Mouse (Mus musculus) cerebellum, postnatal 25 days (tissue): ENCODE results near the gene Hoxa3.

Source experiments
- DNase-seq, 2 experiments: peaks; one replicate each; pipeline ENCODE4 v3.0.0; 2021; ENCODE audit warnings: mixed read lengths in 2 of 2

Gene Hoxa3

DNA sequence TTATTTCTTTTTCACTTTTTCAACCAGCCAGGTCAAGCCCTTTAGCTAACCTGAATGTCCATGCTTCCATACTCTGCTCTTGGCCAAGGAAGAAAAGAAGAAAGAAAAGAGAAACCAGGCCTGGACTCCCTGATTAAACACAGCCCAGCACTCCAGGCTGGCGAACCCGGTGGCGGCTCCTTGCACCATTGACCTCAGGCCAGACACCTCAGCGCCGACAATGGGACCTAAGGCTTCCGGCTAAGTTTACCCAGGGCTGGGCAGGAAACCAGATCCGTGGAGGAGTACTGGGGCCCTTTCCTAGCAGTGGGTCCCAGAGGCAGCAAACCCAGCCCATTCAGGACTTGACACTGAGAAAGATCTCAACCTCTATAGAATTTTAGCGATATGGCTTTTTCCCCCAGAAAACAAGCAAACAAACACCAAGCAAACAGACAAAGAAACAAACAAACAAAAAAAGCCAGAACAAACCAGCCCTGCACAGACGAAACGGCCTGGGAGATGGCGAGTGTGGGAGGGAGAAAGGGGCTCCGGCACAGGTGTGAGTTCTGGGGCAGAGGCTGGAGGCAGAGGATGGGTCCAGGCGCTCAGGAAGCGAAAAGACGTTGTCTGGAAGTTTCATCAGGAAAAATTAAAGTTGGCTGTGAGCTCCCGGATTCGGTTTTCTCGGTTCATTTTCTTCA is 18.9 kb upstream of the Hoxa3 start:
- no peak for DNase-seq

DNA sequence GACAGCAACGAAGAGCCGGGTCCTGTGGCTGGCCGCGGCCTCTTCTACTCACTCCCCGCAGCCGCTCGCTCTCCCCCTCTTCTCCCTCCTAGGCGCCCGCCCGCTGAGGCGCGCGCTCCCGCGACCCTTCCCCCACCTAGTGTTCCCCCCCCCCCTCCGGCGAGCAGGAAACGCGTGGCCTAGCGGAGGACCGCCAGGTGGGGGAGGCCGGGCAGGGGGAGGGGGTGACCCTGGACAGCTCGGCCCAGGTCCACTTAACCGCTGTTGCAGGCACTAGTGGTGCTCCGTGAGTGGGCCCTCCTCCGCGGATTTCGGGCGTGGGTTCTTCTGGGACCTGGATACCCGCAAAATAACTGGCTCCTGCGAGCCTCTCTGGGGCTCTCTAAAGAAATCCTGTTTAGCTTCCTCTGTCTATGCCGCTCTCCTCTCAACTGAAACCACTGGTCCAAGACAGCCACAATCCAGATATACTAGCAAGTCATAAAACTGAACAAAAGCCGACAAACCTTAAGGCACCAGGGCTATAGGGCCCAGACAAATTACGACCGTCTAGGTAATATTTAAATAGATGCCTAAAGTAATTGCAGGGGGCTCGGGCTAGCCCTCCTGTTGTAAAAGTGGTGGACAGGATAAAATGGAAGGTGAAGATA is 17.5 kb upstream of the Hoxa3 start, which contains the start of gene Hoxa9:
TSS of gene Hoxa9 (minus strand) at position 574 of the 650 bp plus-strand sequence.
- no peak for DNase-seq

DNA sequence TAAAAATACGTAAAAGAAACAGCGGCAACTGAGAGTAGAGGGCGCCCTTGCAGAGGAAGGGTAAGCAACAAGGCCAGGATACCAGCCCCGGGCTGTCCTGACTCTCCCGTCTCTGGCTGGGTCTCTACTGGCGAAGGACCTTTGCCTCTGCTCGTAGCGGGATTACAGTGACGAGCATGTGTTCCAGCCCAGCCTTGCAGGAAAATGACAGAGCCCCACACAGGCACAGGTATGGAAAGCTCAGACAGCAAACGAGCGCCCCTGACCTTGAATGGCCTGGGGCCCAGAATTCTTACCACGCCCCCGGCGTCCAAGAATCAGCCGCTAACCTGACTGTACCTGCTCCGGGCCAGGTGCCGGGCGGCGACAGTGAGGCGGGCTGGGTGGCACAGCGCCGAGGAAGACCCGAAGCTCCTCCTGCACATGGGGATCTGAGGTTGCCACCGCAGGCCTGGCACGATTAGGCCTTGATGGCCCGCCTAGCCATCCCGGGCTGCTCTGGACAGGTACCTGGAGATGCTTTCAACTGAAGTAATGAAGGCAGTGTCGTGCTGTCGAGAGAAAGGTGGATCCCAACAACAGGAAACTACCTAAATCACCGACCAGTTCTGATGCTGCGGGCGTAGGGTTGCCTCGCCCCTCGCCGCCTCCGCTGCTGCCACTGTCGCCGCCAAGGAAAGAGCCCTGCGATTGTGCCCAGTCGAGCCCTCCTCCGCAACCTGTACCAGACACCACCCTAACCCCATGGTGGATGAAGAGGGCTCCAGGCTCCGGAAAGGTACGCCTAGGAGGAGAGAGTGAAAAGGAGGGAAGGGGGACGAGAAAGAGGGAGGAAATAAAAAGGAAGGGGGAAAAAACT is 16.7 kb upstream of the Hoxa3 start:
- DNase-seq: no peak

DNA sequence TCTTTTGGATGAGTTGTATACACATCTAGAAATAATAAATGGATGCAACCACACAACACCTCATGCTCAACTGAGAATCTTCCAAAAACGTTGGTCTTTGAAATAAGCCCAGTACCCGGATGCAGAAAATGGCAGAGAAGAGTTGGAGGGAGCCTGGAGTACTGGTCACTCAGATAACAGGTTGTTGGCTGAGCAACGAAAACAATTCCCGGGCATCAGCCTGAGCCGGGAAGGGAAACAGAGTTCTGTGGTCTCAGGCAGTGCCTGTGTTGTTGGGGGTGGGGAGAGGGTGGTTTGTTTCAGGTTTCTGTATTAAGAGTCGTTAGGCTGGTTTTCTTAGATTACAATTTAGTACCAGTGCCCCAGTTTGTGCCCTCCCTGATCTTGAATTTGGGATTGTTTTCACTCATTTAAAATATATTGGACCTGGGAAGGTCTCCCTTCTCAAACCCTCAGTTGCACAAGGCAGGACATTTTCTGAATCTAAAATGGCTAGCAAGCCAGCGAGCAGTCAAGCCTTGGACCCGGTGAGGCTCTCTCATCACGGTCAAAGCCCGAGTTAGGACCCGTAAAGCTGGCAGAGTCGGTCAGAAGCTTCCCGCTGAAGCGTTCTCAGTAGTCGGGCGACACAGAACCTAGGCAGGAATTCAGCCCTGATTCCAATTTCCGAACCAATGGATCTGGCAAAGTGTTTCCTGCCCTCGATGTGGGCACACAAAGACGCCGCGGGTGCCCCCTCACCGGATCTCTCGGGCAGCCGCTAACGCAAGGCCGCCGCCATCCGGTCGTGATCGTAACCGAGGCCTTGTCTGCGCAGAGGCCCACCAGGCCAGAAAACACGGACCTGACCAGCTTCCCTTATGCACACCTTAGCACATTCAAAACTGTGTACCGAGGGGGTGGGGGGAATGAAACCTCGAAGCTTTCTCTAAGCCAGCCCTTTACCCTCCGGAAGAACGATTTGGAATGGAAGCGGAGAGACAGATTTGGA is 15.6 kb upstream of the Hoxa3 start:
- no peak for DNase-seq

DNA sequence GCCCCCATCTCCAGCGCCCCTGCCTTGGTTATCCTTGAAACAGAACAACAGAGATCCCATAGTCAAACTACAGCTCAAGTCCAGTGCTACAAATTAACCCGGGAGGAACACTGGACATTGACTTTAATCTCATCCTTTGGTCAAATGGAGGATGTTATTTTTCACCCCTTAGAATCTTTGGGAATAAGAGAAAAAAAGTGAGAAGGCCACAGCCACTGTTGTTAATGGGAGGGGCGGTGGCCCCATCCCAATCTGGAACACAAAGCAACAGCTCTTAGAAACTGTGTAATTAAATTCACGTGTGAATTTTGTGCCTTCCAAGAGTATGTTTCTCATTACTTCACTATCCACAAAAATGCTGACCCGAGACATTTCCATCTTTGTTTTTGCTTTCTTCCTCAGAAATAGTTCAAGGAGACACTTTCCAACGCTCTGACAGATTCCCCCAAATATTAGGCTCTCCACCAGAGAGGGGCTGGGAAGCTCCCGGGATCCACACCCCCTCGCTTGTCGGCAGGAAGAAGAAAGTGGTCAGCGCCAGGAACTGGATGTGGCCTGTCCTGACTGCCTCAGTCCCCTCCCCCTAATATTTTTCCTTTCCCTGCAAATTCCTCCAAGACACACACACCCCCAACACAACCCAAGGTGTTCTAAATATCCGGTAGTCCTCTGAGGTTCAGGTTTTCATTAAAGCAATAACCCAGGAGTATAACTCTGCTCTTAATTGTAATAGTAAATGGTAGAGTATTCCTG is 14.5 kb upstream of the Hoxa3 start:
- no peak for DNase-seq

DNA sequence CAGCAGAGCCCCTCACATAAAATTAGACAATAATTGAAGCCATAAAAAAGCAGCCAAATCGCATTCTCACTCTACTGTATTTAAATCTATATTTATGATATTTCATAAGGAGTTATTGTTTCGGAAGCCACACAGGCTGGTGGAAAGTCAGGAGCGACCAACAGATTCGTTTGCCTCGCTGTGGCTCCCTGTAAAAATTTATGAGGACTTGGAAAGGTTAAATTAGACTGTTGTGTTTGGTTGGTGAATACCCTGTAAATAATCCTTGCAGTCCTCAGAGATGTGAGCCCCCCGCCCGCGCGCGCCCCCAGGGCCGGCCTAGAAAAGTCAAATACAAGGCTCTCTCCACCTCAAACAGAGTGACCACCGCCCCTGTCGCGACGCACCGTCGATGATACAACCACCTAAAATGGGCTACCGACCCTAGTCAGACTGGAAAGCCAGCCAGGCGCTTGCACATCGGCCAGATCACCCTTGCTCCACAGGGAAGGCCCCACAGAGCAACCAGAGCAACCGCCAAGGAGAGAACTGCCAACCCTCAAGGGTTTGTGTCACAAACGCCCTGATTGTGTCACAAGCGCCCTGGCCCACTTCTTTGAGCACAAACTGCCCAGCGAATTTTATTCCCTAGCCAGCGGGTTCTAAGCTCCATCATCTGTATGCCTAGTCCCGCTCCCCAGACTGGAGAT is 13.6 kb upstream of the Hoxa3 start:
- no peak for DNase-seq

DNA sequence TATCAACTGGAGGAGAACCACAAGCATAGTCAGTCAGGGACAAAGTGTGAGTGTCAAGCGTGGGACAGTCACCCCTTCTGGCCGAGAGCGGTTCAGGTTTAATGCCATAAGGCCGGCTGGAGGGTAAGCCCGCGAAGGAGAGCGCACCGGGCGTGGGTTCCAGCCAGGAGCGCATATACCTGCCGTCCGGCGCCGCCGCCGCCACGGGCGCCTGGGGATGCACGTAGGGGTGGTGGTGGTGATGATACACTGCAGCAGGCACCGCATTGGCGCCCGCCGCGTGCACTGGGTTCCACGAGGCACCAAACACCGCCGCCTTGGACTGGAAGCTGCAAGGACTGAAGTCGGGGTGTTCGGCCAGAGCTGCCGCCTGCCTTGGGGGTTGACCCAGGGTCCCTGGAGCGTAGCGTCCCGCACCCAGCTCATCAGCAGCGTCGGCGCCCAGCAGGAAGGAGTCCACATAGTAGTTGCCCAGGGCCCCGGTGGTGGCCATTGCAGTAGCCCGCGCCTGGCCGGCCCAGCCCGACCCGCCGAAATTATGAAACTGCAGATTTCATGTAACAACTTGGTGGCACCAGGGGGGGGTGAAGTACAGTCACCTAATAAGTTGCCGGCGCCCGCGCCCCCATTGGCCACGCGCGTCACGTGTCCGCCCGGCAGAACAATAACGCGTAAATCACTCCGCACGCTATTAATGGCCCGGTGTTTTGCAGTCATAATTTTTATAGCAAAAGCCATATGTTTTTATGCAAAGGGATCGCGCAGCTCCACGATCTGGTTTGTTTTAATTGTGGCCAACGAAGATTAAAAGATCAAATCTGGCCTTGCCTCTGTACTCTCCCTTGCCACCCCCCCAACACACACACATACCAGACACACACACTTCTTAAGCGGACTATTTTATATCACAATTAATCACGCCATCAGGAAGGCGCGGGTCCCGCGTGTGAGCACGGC is 12.8 kb upstream of the Hoxa3 start:
- DNase-seq: no peak

DNA sequence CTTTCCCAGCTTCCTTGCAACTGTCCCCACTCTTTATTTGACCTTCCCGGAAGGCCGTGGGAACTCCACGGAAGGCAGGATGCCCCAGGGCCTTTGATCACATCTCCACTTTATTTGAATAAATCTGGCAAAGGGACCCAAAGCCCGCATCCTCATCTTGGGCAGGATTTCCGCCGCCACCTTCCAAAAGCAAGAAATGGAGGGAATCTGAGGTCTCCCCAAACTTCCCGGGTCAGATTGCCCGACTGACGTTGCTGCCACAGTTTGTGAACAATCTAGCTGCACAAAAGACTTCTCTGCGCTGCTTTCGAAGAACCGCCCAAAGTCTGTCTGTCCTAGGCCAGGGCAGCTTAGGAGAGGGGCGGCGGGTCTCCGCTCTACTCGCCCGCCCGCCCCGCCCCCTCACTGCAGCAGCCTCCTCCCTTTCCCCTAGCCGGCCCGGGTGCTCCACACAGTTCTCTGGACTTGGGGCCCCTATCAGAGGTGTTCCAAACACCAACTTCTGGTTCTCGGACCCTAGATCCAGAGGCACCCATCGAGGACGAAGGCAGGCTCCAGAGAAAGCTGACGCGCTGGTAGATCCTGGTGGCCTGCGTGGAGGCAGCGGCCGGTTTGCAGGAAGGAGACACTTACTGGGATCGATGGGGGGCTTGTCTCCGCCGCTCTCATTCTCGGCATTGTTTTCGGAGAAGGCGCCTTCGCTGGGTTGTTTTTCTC is 11.9 kb upstream of the Hoxa3 start:
- no peak for DNase-seq

DNA sequence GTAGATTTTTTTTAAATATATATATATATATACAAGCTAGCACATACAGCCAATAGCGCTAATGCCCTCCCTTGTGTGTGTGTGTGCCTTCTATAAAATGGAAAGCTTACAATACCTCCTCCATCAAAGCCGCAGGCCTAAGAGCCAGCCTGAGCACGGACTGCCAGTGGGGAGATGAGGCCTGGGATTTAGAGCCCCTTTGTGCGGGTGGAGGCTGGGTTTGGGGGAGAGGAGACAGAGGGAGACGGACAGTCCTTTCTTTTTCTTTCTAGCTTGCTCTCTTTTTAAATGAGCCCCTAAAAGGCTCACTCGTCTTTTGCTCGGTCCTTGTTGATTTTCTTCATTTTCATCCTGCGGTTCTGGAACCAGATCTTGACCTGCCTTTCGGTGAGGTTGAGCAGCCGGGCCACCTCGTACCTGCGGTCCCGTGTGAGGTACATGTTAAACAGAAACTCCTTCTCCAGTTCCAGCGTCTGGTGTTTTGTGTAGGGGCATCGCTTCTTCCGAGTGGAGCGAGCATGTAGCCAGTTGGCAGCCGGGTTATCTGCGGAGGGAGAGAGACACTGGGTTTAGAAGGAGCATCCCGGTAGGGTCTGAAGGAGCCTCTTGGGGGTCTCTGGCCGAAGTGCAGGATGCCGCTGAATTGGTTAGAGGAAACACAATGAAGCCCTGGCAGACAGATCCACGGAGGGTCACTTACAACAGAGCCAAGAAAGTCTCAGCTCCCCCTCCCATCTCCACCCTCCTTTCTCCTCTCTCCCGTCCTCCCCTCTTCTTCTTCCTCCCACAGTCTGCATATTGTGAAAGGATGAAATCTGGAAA is 11.0 kb upstream of the Hoxa3 start:
- DNase-seq: no peak

DNA sequence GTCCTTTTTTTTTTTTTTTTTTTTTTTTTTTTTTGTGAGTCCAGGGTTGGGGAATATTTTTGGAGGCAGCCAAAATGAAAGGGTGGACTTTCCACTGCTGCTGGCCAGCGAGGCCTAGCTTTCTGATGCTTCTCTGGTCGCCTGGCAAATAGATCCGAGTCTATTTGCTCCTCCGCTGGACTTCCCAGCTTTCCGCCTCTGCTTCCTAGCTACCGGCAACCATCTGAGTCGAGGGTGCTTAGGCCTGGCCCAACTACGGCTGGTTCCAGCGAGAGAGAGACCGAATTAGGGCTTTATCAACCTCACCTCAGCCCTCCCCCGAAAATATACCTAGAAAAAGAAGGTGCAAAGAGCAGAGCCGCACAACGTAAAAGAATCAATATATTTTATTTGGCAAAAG is 9.6 kb upstream of the Hoxa3 start:
- DNase-seq: no peak

DNA sequence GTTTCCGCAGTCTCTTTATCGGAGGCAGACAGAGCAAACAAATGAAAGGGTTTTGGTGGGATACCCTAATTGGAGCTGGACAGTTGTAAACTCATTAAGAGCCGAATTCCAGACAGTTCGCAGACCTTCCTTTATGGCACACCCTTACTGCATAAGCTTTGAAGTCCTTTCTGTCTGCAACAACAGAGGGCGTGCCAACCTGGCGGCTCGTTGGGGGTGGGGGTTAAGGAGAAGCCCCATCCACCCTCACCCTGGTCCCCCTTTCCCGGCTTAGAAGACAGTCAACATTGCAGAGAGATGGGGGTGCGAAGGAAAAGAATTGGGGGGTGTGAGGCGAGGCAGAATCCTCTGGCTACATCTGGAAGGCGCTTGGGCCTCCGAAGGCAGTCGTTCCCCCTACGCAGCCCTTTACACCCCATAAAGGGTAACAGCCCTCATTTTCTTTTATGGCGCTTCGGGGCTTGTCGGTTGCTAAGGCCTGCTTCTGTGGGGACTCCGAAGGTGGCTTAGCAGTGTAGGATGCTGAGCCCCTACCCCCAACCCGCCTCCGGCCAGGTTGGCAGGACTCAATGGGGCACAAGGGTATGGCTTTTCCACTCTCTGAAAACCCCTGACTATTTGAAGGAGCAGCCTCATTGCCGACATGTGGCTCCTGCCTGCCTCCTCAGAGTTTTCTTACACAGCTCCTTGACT is 9.0 kb upstream of the Hoxa3 start:
- no peak for DNase-seq

DNA sequence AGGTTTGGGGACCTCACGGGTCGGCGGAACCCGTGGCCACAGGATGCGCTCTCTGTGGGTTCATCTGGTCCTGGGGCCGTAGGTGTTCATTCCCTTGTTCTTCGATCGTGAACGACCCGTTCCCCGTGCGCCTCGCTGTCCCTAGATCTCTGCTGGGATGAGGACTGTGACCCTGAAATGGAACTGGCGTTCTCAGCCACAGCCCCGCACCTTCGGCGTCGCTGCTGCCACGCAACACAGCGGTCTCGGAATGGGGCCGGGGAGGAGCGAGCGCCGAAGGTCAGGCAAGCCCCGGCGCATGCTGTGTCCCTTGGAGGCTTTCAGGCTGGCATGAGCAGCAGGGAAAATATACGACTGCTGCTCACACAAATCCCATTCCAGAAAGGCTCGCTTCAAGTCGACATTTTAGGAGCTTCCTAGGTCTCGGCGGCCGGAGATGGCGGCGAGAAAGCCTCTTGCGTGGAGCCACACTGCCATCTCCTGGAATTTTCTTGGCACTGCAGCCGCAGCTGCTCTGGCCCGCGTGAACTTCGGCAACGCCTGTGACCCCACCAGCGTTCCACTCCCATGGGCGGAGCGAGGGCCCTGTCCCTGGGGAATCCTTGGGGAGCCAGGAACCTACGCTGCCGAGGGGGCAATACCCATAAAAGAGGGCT is 8.3 kb upstream of the Hoxa3 start, which contains the start of gene Hoxa7:
TSS of gene Hoxa7 (minus strand) at position 518 of the 656 bp plus-strand sequence.
- DNase-seq: peak; percentile 89 to 90

DNA sequence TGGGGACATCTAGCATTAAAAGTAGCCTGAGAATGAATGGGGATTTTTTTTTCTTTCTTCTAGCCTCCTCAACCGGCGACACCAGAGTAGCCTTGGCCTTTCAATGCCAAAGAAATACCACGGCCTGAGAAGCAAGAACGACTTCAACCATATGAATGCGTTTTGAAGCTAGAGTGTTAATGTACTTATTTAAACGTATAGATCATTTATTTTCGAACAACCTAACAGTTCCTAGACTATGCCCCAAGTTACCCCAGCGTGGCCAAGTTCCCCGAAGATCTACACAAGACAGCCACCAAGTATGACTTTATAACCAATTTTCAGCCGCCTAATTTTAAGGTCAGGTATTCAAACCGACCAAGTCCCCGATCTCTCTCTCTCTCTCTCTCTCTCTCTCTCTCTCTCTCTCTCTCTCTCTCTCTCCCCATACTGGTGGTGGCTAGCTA is 7.8 kb upstream of the Hoxa3 start:
- no peak for DNase-seq

DNA sequence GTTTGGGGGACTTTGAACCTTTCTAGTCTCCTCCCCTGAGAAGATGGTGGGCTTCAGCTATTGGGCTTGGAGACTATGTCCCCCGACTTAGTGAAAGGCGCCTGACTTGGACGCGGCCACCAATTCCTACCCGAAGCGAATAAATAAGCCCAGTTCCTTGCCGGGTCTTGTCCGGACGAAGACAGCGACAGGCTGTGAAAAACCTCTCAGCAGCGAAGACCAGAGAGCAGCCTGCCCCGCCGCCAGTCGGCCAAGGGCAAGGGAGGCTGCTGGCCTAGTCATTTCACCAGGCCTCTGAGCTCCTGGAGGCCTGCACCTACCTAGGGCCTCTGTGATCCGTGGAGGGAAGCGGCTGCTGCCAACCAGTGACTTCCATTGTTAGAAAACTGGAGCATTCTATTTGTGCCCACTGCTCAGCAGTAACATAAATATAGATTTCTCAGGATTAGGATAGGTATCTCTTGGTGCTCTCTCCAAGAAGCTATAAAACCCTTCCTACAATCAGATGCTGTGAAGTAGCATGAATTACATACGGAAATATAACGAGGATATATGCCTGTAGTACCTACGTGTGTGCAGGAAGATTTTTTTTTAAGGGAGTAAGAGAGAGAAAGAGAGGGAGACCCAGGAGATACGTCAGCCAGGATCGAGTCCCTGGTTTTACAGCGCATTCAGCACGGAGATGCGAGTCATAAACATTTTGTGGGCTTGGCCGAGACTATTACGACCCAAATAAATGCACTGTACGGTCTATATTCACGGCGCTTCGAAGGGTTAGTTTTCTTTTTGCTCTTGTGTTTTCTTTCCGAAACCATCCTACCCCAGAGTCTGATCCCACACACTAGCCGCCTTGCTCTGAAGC is 7.1 kb upstream of the Hoxa3 start:
- no peak for DNase-seq

DNA sequence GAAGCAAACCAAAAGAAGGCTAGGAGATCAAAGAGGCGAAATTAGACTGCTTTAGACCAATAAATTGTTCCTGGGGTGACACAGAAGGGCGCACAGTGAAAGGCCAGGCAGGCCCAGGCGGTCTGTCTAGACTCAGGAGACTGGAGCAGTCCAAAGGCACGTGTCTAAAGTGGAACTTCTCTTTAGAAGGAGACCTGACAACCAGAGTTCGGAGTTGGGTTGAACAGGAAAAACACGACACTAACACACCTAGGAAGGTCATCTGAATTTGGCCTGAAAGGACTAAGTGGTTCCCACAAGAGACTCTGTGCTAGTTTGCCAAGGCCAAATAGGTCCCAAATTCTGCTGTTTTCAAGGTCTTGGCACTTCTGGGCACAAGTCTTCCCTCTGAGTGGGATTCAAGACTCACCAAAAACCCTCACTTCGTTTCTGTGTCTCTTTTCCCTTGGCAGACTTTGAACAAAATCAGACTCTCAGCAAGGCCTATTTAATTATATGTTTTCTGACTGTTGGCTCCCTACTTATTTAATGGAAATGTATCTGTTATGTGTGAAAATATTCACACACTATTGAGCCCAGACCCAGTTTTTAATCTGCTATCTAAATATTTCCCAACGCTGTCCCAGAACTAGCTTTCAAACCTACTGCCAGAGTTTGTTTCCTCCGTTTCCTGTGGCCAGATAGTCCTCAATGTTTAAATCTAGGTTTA is 6.3 kb upstream of the Hoxa3 start:
- DNase-seq: no peak
